Mouse (Mus musculus): Measurements from ENCODE around the gene Prkg1. TPM values are rescaled to one million over a fixed set of nuclear protein-coding genes. Genes with fewer than 3 reads are reported as not detected.
A peak's percentile ranks its signal among the peaks of the same experiment; 100 is the strongest.

Prkg1 gene
- total RNA-seq, 2 experiments from 2014 or later, result 0.31 TPM; not detected in 1

- ATAC-seq (replicated peaks; ENCODE audit: poor library complexity, severe bottlenecking), result no peak
Measured at GRCm38 (mm10) chr19:31083761-31084160, 681.1 kb downstream of the Prkg1 start.

DNA sequence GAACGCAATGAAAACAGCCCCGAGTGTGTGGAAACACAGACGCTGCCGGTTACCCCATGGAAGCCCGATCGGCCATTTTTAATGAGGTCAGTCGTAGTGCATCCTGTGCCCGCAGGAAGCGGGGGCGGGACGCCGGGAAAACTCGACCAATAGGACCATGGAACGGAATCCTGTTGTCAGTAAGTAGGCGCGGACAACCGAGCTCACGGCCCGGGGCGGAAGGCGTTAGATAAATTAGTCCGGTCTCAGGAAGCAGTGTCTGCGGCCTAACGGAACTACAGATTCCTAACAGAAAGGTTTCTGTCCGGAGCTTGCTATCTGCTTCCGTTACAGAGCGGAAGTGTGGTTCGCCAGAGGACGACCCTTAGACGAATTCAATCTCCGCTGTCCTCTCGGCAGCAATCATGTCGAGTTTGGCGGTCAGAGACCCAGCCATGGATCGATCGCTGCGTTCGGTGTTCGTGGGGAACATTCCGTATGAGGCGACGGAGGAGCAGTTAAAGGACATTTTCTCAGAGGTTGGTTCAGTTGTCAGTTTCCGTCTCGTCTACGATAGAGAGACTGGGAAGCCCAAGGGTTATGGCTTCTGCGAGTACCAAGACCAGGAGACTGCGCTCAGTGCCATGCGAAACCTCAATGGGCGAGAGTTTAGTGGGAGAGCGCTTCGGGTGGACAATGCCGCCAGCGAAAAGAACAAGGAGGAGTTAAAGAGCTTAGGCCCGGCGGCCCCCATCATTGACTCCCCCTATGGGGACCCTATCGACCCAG is 682.0 kb downstream of the Prkg1 start, which contains the start of gene Cstf2t:
Cstf2t (plus strand) TSS at position 176 of the 768 bp plus-strand sequence.
- ATAC-seq (replicated peaks; ENCODE audit: poor library complexity, severe bottlenecking), result peak; percentile 99

- ATAC-seq (replicated peaks; ENCODE audit: poor library complexity, severe bottlenecking), result no peak
Measured at GRCm38 (mm10) chr19:31082226-31082625, 682.6 kb downstream of the Prkg1 start.

- ATAC-seq (replicated peaks; ENCODE audit: poor library complexity, severe bottlenecking), result no peak
Measured at GRCm38 (mm10) chr19:31078241-31078640, 686.6 kb downstream of the Prkg1 start.

DNA sequence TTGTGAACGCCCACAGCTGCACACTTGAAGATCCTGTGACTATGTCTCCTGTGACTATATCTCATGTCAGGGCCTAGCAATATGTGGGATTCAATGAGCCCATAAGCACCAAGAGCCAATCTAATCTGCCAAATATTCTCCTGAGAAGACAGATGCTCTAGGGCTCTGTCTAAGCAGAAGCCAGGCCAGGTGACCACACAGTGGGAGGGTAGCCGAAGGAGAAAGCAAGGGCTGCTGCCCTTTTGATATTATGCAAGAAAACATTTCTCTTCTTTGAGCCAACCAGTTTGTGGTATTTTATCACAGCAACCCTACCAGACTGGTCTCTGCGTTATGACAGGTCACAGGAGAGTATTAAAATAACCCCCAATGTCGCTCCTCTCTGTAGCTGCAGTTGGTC is 688.7 kb downstream of the Prkg1 start:
- no peak for ATAC-seq (replicated peaks; ENCODE audit: poor library complexity, severe bottlenecking)

GRCm38 (mm10) chr19:31074717-31075063 is 690.1 kb downstream of the Prkg1 start:
- no peak for ATAC-seq (replicated peaks; ENCODE audit: poor library complexity, severe bottlenecking)

DNA sequence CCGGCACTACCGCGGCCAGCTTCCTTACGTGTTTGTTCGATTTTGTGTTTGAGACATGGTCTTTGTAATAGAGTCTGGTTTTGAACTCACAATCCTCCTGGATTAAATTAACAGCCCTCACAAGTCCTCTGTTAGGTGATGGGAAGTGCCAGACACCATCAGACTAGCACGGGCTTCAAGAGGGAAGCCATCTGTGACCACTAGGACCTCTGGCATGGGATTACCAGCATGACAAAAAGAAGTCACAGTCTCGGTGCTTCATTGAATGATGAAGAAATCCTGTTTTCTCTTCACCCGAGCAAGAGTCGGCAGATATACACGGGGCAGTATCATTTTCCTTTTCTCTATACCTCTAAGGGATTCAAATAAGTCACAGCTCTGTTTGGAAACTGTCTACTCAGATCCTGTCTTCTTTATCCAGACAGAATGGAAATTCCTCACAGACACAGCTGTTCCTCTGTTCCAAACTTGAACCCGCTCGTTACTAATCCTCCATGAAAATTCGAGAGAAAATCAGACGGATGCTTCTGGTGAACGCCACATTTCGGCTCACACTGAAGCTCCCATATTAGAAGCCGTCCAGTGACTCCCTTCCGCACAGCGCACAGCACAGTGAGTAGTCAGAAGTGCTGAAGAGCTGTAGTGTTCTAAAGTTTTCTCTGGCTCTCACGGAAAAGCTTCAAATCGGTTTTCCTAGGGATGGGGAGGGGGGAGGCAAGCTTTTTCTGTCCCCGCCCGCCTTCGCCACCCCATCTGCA is 690.7 kb downstream of the Prkg1 start:
- ATAC-seq (replicated peaks; ENCODE audit: poor library complexity, severe bottlenecking), result no peak

DNA sequence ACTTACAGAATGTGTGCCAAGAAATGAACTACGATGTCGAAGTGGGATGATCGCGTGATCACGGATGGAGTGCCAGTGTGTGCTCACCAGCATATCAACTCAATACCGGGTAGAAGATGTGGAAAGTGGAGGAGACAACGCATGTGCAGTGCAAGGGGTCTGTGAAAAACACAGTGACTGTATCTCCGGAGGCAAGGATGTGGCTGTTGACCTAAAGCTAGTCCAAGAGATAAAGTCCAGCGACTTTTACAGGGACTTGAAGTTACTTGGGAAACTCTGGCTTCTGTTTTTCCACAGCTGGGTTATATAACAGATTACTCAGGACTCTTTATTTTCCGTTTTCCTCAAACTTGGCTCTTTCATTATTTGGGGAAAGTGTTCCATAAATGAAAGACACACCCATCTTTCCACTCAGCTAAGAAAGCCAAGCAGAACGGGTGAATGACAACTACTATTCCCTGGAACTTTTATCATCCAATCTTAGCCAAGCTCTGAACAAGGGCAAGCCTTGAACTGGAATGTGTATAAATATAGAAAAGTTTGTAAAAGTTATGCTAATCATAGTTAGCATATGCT is 699.5 kb downstream of the Prkg1 start:
- ATAC-seq (replicated peaks; ENCODE audit: poor library complexity, severe bottlenecking), result no peak

DNA sequence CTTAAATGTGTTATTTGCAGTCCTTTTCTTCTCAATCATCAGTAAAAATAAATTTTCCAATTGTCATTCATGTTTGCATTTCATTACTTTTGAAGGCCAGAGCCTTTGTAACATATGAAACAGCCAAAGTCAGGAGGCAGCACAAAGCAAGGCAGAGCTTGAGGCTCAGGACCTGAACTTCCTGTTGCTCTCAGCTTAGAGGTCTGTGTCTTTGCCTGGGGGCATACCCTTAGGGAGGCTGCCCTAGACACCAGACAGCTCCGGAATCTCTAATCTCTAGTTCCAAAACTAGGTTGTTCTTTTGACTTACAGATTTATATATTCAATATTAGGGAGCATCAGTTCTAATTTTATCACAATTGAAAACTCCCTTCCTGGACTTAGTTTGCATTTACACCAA is 700.1 kb downstream of the Prkg1 start:
- no peak for ATAC-seq (replicated peaks; ENCODE audit: poor library complexity, severe bottlenecking)

DNA sequence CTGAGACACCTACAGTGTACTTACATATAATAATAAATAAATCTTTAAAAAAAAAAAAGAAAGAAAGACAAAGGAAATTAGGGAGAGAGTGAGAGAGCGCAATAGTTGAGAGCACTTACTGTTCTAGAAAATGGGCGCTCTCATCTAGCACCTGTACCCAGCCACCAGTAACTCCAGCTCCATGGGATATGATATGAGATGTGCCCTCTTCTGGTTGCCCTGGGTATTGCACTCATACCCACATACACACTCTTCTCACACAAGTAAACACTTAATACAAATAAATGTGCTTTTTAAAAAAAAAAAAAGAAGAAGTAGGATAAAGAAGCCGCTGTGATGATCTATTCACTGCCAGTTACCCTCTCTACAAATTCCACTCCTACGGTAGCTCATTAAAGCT is 718.2 kb downstream of the Prkg1 start:
- no peak for ATAC-seq (replicated peaks; ENCODE audit: poor library complexity, severe bottlenecking)

GRCm38 (mm10) chr19:31040948-31041847 is 723.6 kb downstream of the Prkg1 start:
- ATAC-seq (replicated peaks; ENCODE audit: poor library complexity, severe bottlenecking), result no peak

GRCm38 (mm10) chr19:31038951-31039350 is 725.9 kb downstream of the Prkg1 start:
- no peak for ATAC-seq (replicated peaks; ENCODE audit: poor library complexity, severe bottlenecking)

DNA sequence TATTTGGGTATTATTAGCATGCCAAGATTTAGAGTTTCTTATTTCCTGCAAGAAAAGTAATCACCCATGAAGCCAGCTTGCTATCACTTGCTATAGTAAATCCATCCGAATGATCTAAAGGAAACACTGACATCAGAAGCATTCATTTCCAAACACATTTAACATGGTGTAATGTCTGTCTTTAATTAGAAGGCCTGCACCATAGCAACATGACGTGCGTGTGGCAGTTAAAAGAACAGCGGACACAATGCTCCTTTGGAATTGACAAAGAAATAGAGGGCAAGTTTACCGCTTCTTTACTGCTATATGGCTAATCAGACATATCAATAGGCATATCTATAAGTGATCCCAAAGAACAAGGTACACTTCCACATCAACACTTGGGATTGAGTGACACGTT is 733.2 kb downstream of the Prkg1 start:
- no peak for ATAC-seq (replicated peaks; ENCODE audit: poor library complexity, severe bottlenecking)

DNA sequence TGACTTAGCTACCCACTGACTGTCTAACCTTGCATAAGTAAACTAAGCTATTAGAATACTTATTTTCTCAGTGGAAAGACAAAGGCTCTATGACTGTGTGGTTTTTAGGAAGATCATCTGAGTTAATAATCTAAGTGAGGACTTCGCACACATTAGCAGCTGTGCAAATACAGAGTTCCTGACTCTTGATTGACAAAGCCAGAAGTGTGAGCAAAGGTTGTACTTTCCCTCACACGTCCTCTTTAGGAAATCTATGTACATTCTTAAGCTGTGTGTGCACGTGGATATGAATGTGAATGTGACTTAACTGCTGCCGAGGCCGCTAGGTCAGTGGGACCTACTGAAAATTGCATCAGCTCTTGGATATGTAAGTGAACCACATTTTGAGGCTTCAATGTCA is 738.0 kb downstream of the Prkg1 start:
- ATAC-seq (replicated peaks; ENCODE audit: poor library complexity, severe bottlenecking), result no peak

DNA sequence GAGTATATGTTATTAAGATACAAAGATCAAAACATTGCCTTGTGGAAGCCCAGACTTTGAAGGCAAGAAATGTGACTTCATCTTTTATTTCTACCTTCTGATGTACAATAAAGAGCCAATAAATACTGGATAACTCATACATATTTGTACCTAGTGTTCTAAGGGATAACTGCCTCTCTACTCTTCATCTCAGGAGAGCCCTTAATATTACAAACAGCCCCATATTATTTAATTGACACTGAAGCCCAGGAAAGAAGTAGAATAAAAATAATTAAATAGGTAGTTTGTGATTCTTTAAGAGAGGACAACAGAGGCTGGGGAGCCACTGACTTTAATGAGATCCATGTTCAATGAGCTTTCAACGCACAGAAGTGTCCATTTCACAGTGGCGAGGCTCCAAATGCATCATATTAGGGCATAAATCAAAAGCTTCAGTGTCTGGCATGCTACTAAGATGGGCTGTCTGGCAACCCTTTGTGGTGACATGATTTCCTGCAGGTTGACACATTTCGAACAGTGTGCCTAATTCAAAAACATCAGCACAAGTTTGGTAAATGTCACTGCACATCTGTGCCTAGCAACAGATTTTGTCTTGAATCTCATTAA is 753.2 kb downstream of the Prkg1 start:
- no peak for ATAC-seq (replicated peaks; ENCODE audit: poor library complexity, severe bottlenecking)

- ATAC-seq (replicated peaks; ENCODE audit: poor library complexity, severe bottlenecking), result no peak
Measured at GRCm38 (mm10) chr19:30998572-30998971, 766.3 kb downstream of the Prkg1 start.

DNA sequence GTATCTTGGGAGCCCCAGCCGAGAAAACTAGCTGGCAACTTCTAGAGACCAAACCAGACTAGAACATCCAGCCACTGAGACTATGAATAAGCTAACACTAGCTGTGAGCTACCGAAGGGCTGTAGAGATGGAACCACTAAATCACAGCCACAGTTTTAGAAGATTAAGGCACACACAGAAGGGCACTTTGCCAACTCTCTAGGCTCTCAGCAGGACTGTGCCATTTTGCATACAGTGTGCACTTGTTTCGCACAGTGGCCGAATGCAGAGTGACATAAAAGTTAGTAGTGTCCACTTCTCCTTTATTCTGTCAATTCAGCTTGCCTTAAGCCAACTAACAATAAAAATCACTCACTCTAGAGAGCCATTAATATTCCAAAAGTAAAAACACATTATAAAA is 774.4 kb downstream of the Prkg1 start:
- ATAC-seq (replicated peaks; ENCODE audit: poor library complexity, severe bottlenecking), result no peak

- ATAC-seq (replicated peaks; ENCODE audit: poor library complexity, severe bottlenecking), result no peak
Measured at GRCm38 (mm10) chr19:30982436-30982835, 782.4 kb downstream of the Prkg1 start.

DNA sequence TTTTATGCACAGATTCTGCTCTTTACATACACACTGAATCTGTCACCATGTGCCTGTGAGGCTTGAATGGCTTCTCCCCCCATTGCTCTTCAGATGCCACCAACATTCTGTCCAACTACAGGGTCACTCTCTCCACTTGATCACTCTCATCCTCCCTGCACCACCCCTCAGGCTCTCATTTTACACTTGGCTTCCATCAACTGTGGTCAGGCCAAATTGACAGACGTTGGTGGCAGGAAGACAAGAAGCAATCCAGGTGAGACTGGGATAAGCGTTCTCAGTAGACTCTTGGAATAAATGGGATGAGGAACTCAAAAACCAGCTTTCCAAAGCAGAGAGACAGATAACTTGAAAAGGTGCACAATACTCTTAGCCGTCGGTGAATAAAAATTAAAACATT is 786.7 kb downstream of the Prkg1 start:
- no peak for ATAC-seq (replicated peaks; ENCODE audit: poor library complexity, severe bottlenecking)

- peak; percentile 22; the same call in 1 of the 2 replicates for ATAC-seq (replicated peaks; ENCODE audit: poor library complexity, severe bottlenecking)
Measured at GRCm38 (mm10) chr19:30950610-30951009, 814.2 kb downstream of the Prkg1 start.
